Mouse (Mus musculus) C2C12 (cell line): ENCODE results near the gene Fthl17e. TPM values are rescaled to one million over a fixed set of nuclear protein-coding genes. Genes with fewer than 3 reads are reported as not detected.

Source experiments
- polyA plus RNA-seq: library from polyadenylated mRNA; unstranded; fragments of >200 nt; fragmentation: generic; extraction: Trizol; gene quantifications from one replicate; pipeline ENCODE4 v1.2.1, GENCODE M21; 2012; ENCODE audit warnings: missing spikeins

Gene Fthl17e
- polyA plus RNA-seq, 1 experiment = not detected

Other genes with a start within 250 kb of the Fthl17e start
- not detected for gene Ssxb5, start 229.8 kb upstream of the Fthl17e start, polyA plus RNA-seq
- gene Gm6592, start 189.5 kb upstream of the Fthl17e start, polyA plus RNA-seq = not detected
- not detected for gene Gm5751, start 159.2 kb upstream of the Fthl17e start, polyA plus RNA-seq
- gene B630019K06Rik, start 141.1 kb upstream of the Fthl17e start, polyA plus RNA-seq = 2.7 TPM
- gene Fthl17b, start 70.5 kb upstream of the Fthl17e start, polyA plus RNA-seq = not detected
- gene Fthl17c, start 56.9 kb upstream of the Fthl17e start, polyA plus RNA-seq = not detected
- gene Fthl17d, start 46.7 kb upstream of the Fthl17e start, polyA plus RNA-seq = 0.08 TPM
- gene Fthl17f, start 29.5 kb downstream of the Fthl17e start, polyA plus RNA-seq = 0.04 TPM
- not detected for gene 4930402K13Rik, start 71.1 kb downstream of the Fthl17e start, polyA plus RNA-seq
- gene Lancl3, start 166.4 kb downstream of the Fthl17e start, polyA plus RNA-seq = 1.3 TPM
- gene Gm14862, start 223.4 kb downstream of the Fthl17e start, polyA plus RNA-seq = not detected
- gene Xk, start 239.3 kb downstream of the Fthl17e start, polyA plus RNA-seq = 0.02 TPM